In the genomic region with DNA sequence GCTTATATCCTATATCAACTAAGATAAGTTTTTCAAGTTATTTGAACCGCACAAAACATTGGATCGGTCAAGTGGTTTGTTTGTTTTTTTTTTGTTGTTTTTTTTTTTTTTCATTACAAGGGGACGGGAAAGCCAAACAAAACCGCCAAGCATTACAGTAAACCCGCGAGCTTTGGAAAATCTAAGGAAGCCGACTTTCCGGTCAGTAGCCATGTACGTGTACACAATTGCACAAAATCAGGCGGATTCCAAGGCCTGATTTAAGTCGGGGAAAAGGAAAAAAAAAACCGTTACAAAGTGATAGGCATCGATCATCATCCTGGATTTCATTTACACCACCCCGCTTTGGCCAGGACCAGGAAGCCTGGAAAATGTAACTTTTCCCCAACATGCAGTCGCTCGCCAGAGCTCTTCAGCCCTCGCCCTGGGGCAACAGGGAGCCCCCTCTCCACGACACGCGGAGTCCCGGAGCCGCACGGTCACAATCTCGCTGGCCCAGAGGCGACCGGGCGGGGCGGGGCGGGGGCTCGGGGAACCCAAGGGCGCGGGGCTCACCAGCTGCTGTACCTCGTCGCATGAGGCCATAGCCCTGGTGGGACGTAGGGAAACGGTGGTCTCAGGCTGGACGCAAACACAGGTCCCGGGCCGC, we compare ENCODE assay signal across 8 mouse cellular contexts. TPM values are rescaled to one million over a fixed set of nuclear protein-coding genes. Genes with fewer than 3 reads are reported as not detected.
DNase-seq lines count a peak whose midpoint lies in the region; ATAC-seq and TF ChIP-seq lines count a peak whose summit lies in the region.

No protein-coding gene starts in this region.

- TF ChIP-seq CTCF in cerebellum, adult 2 months (IDR thresholded peaks at IDR 0.05; ENCODE audit: borderline replicate concordance, insufficient read depth, low read depth, low read length), result no peak
- no peak for TF ChIP-seq CTCF in testis, adult 2 months (IDR thresholded peaks at IDR 0.05; ENCODE audit: control insufficient read depth, insufficient read depth, insufficient replicate concordance, low read depth, low read length)

- H3K36me3 ChIP-seq in testis, adult 2 months (ENCODE audit: control insufficient read depth, insufficient read depth, low read length), result no peaks in the 10 kb centered on the region
- H3K36me3 ChIP-seq in neural tube, embryonic 13.5 days, result no peaks in the 10 kb centered on the region

- H3K4me2 ChIP-seq in neural tube, embryonic 13.5 days, result peak overlapping the region; percentile 100

- no peak for TF ChIP-seq POLR2A in cerebellum, adult 2 months (IDR thresholded peaks at IDR 0.05; ENCODE audit: borderline replicate concordance, insufficient read depth, low read length)
- no peak for TF ChIP-seq POLR2A in testis, adult 2 months (IDR thresholded peaks at IDR 0.05; ENCODE audit: control insufficient read depth, low read depth, low read length)

- no peak for ATAC-seq in neural tube, embryonic 13.5 days (ENCODE audit: low read depth)

- 0 out of 2 replicates have a peak, but pooled peaks cover 3% of the 10 kb centered on the region for H3K4me1 ChIP-seq in cerebellum, adult 2 months (ENCODE audit: control insufficient read depth, insufficient read depth, low read length)
- peaks cover 6% of the 10 kb centered on the region for H3K4me1 ChIP-seq in testis, adult 2 months (ENCODE audit: control insufficient read depth, insufficient read depth, low read length)
- H3K4me1 ChIP-seq in neural tube, embryonic 13.5 days (replicated peaks), result peaks cover 41% of the 10 kb centered on the region

- H3K27me3 ChIP-seq in cerebellum, adult 2 months (ENCODE audit: control insufficient read depth, insufficient read depth, low read length), result no peaks in the 10 kb centered on the region
- H3K27me3 ChIP-seq in testis, adult 2 months (ENCODE audit: control insufficient read depth, insufficient read depth, low read length), result no peaks in the 10 kb centered on the region
- no peaks in the 10 kb centered on the region for H3K27me3 ChIP-seq in neural tube, embryonic 13.5 days

- H3K4me3 ChIP-seq in cerebellum, adult 2 months (replicated peaks; ENCODE audit: insufficient read depth, low read depth, low read length), result peak overlapping the region; percentile 76
- peak overlapping the region; percentile 97 for H3K4me3 ChIP-seq in testis, adult 2 months (ENCODE audit: control insufficient read depth, low read depth, low read length)
- peak overlapping the region; percentile 86 for H3K4me3 ChIP-seq in neural tube, embryonic 13.5 days

- no peak overlapping the region for H3K27ac ChIP-seq in cerebellum, adult 2 months (ENCODE audit: insufficient read depth, low read length)
- H3K27ac ChIP-seq in testis, adult 2 months (ENCODE audit: control insufficient read depth, insufficient read depth, low read depth, low read length), result peak overlapping the region; percentile 99
- peak overlapping the region; percentile 96 for H3K27ac ChIP-seq in neural tube, embryonic 13.5 days (replicated peaks)

- DNase-seq in cerebellum, adult 2 months, result no peak
- no peak for DNase-seq in cerebellum, adult 18-20 months
- DNase-seq in testis, postnatal 14 days (ENCODE audit: low spot score), result no peak
- DNase-seq in kidney, postnatal 14 days, result peak; percentile 36
- DNase-seq in adrenal gland, adult 18-20 months (ENCODE audit: low spot score in 2 of 2), result no peak
- DNase-seq in urinary bladder, postnatal 36 days (ENCODE audit: low spot score in 2 of 2), result no peak

- 1% methylated on average over 39 of the region's 39 CpGs for WGBS in cerebellum, adult 2 months
- 2% methylated on average over 39 of the region's 39 CpGs for WGBS in neural tube, embryonic 13.5 days

- peak overlapping the region; percentile 92 for H3K9ac ChIP-seq in neural tube, embryonic 13.5 days

- no peaks in the 10 kb centered on the region for H3K9me3 ChIP-seq in neural tube, embryonic 13.5 days

RNA-seq across cellular contexts. Expression of gene Sept10, which starts 0.7 kb away (rescaled TPM):
- 8.5 and 8.6 TPM in 2 replicates for polyA plus RNA-seq in cerebellum, adult 2 months (2012; rRNA removed)
- polyA plus RNA-seq in testis, adult 2 months (2012; rRNA removed), result 45.5 and 52.0 TPM in 2 replicates
- polyA plus RNA-seq in neural tube, embryonic 13.5 days (2015; fragmentation: Nextera tagmentation; extraction: Ambion mirVana), result 19.1 and 21.5 TPM in 2 replicates
- total RNA-seq in adrenal gland, adult 18-20 months (2021), result 10 to 100 TPM; 36.5 to 38.8 TPM

RNA-seq across cellular contexts. Expression of gene Sowahc, which starts 0.8 kb away (rescaled TPM):
- 5.8 and 6.0 TPM in 2 replicates for polyA plus RNA-seq in cerebellum, adult 2 months (2012; rRNA removed)
- 2.3 and 2.5 TPM in 2 replicates for polyA plus RNA-seq in testis, adult 2 months (2012; rRNA removed)
- polyA plus RNA-seq in neural tube, embryonic 13.5 days (2015; fragmentation: Nextera tagmentation; extraction: Ambion mirVana), result 15.2 and 15.8 TPM in 2 replicates
- total RNA-seq in adrenal gland, adult 18-20 months (2021), result 10 to 100 TPM; 34.8 to 56.6 TPM
